Mouse (Mus musculus) common myeloid progenitor, adult 5-6 weeks (primary cell): ENCODE results near the gene Armc9. TPM values are rescaled to one million over a fixed set of nuclear protein-coding genes. Genes with fewer than 3 reads are reported as not detected.

Experiments used
- ATAC-seq: replicated peaks from 2 replicates; pipeline ENCODE4 v1.8.0; 2016; ENCODE audit warnings: low read depth, mild to moderate bottlenecking, moderate TSS enrichment, inconsistent platforms; ENCODE audit not compliant: poor library complexity, severe bottlenecking
- total RNA-seq: library from RNA; stranded (forward); fragments of 200-1000, 187-1606 nt; gene quantifications from 2 replicates; pipeline ENCODE4 v1.2.3, GENCODE M21; 2017

Gene Armc9
- total RNA-seq, 1 experiment from 2014 or later: 10.6 TPM

GRCm38 (mm10) chr1:86303873-86304250 is 149.3 kb downstream of the Armc9 start:
- no peak for ATAC-seq

GRCm38 (mm10) chr1:86306686-86307085 is 152.1 kb downstream of the Armc9 start:
- ATAC-seq: no peak

DNA sequence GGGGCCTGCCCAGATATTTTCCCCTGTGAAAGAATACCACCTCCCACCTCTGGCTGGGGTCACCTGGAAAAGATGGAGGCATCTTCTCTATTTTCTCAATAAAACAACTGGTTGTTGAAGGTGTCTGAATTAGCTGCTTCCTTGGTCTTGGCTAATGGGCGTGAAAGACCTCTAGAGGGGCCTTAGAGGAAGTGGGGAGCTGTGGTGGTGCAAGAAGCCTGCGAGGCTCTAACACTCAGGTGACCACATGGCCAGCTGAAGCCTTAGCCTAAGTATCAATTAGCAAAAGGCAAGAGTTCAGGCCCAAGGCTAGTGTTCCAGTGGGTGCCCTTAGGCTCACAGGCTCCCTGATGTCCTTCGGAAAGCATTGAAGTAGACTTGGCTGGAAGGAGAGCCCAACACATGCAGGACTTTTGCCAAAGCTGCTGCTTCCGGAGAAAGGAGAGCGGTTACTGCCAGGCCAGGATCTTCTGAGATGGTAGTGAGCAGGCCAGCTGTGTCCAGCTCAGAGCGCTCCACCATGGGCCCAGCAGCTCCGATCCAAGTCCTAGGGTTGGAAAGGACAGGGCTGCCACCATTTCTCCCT is 152.7 kb downstream of the Armc9 start:
- peak; percentile 36; the same call in 1 of the 2 replicates for ATAC-seq

- ATAC-seq: no peak
Measured at GRCm38 (mm10) chr1:86307871-86308641, 153.5 kb downstream of the Armc9 start.

DNA sequence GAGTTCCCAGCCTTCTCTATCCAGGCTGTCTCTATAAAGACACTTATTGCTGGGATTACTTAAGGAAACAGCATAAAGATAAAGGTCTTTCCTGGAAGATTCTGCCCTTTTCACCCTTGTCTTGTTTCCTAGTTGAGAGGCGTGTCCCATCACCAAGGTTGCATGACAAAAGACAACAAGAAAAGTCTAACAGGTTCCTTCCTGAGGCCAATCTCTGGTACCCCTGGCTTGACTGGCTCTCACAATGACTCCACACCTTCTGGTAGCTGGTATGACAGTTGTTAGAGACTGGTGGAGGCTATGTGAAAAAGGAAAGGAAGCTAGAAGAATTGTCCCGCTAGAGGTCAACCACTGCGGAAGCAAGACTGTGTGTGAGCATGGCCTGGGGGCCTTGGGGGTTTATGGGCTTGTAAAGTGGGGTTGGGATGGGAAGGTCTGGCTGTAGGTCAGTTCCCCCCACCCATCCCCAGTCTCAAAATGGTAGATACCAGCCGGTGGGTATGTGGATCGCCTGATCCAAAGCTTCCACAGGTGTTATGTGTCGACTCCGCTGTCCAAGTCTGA is 154.8 kb downstream of the Armc9 start:
- ATAC-seq: no peak

DNA sequence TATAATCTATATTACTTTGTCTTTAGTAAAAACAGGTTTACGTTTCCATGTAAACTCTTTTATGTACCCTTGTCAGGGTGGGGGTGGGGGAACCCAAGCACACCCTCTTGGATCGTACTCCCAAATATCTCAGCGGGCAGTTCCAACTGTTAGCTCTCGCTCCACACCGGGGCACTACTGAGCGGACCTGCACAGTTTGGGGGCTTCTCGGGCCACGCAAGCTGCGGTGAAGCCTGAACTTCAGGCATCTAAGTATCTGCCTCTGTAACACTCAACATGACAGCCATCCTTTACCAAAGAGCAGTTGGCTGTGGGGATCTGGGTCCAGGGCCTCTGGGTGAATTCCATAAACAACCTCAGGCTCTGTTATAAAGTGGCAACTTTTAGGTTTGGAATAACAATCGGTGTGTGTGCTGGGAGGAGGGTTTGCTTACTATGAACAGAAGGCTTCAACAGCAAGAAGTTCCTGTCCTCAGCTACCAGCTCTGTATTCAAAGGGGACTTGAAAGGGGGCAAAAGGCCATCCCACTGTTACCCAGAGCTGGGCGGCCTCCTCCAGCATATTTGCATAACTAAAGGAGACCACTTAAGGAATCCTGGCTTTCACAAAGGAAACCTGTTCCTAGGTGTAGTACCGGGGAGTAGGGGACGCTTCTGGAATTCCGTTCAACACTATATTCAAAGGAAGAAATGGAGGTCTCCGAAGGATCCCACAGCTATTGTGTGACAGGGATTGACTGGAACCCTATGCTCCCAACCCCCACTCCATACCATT is 156.1 kb downstream of the Armc9 start:
- no peak for ATAC-seq

- no peak for ATAC-seq
Measured at GRCm38 (mm10) chr1:86311467-86312005, 157.0 kb downstream of the Armc9 start.

- peak; percentile 50 for ATAC-seq
Measured at GRCm38 (mm10) chr1:86312269-86312668, 157.7 kb downstream of the Armc9 start.

GRCm38 (mm10) chr1:86313096-86313771 is 158.7 kb downstream of the Armc9 start:
- ATAC-seq: no peak

DNA sequence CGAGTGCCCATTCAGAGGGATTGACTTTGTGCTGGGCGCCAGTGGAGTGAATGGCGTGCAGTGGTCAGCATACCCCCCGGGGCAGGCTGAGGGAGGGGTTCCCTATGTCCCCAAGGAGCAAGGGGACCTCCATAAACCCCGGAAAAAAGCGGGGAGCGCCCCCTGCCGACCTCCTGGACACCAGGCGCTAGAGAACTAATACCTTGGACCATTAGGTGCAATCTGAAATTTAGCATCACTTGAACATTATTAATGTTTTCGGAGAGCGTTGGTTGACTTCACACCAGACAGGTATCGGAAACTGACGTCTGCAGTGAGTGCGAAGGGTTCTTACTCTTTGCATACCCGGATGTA is 159.2 kb downstream of the Armc9 start:
- ATAC-seq: 0 out of 2 replicates have a peak, but pooled peaks have one; percentile 45

DNA sequence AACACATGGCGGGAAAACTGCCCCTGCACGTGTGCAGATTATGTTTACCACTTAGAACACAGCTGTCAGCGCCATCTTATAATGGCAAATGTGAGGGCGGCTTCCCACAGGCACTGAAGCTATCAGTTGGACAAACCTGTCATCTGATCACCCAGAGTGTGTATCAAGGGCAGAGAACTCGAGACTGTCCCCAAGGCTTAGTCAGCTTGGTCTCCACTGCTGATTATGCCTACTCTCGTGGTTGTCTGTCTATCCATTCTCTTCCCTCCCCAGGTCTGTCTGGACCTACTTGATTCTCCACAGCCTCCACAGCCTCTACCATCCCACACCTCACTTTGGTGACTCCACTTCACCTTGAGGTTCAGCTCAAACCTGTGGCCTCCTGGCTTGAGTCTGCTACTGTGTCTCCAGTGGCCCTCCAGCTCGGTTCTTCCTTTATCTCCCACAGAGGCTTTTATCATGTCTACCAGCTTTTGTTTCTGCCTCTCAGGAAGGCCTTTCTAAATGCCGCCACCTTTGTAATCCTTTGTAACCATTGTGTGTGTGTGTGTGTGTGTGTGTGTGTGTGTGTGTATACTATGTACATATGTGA is 166.3 kb downstream of the Armc9 start:
- no peak for ATAC-seq

Other genes starting within 250 kb of the Armc9 start
- gene 4933407L21Rik, start 226.3 kb upstream of the Armc9 start, total RNA-seq: not detected in 2 replicates
- gene Gpr55, start 193.8 kb upstream of the Armc9 start, total RNA-seq: not detected in 2 replicates
- not detected in 2 replicates for gene Spata3, start 138.0 kb upstream of the Armc9 start, total RNA-seq
- 0.23 TPM in 1 of 2 replicates, not detected in the other for gene 2810459M11Rik, start 108.9 kb upstream of the Armc9 start, total RNA-seq
- gene Psmd1, start 90.4 kb upstream of the Armc9 start, total RNA-seq: 157 and 173 TPM in 2 replicates
- gene Htr2b, start 42.8 kb upstream of the Armc9 start, total RNA-seq: 0.09 TPM in 1 of 2 replicates, not detected in the other
- gene Gm21972, start 21.1 kb upstream of the Armc9 start, total RNA-seq: 1.7 and 10.6 TPM in 2 replicates
- gene B3gnt7, start 148.1 kb downstream of the Armc9 start, total RNA-seq: 1.7 and 2.2 TPM in 2 replicates
- 938 and 1,055 TPM in 2 replicates for gene Ncl, start 204.6 kb downstream of the Armc9 start, total RNA-seq